Mouse (Mus musculus) kidney, embryonic 16.5 days (tissue): Measurements from ENCODE around the gene Skp2. TPM values are rescaled to one million over a fixed set of nuclear protein-coding genes. Genes with fewer than 3 reads are reported as not detected.
A peak's percentile ranks its signal among the peaks of the same experiment; 100 is the strongest.
"Not testable (repeated sequence)": the region's sequence is repeated elsewhere in the genome, so short reads cannot be mapped to it uniquely, and the experiment has no call there.

Experiments
- ATAC-seq: fragments of 200-750 bp; cut with Nextera tagmentation; 2 replicates; pipeline ENCODE4 v1.8.0; 2017; ENCODE audit warnings: moderate TSS enrichment; ENCODE audit not compliant: low FRiP score, low TSS enrichment
- H3K27ac ChIP-seq: fragments of 300-500 bp; sonication (generic); 2 replicates; pipeline ENCODE4 v1.5.1; 2014; ENCODE audit warnings: low read length
- H3K27me3 ChIP-seq: fragments of 300-500 bp; sonication (generic); 2 replicates; pipeline ENCODE4 v1.6.1; 2014; ENCODE audit warnings: low read length, control low read depth, mixed read lengths; ENCODE audit not compliant: insufficient read depth
- H3K36me3 ChIP-seq: fragments of 300-500 bp; sonication (generic); 2 replicates; pipeline ENCODE4 v1.6.1; 2014; ENCODE audit warnings: low read length, control low read depth, mixed read lengths; ENCODE audit not compliant: insufficient read depth
- H3K4me1 ChIP-seq: fragments of 300-500 bp; sonication (generic); 2 replicates; pipeline ENCODE4 v1.6.1; 2014; ENCODE audit warnings: low read length, control low read depth, mixed read lengths; ENCODE audit not compliant: insufficient read depth
- H3K4me2 ChIP-seq: fragments of 300-500 bp; sonication (generic); replicated peaks from 2 replicates; pipeline ENCODE4 v1.6.1; 2014; ENCODE audit warnings: low read depth, low read length
- H3K4me3 ChIP-seq: fragments of 300-500 bp; sonication (generic); 2 replicates; pipeline ENCODE4 v1.5.1; 2014; ENCODE audit warnings: mild to moderate bottlenecking, low read length
- H3K9ac ChIP-seq: fragments of 300-500 bp; sonication (generic); replicated peaks from 2 replicates; pipeline ENCODE4 v1.6.1; 2014; ENCODE audit warnings: low read length
- H3K9me3 ChIP-seq: fragments of 300-500 bp; sonication (generic); 2 replicates; pipeline ENCODE4 v1.6.1; 2016; ENCODE audit warnings: low read length, control low read depth
- WGBS: fragments of 180-500 bp; shearing (Covaris S2); extraction: QIAGEN DNeasy Blood & Tissue Kit; methylation state at CpG from one replicate; pipeline ENCODE4 v1.1.7; 2014; 5-methylcytosine and 5-hydroxymethylcytosine counted together
- polyA plus RNA-seq: library from polyadenylated mRNA; unstranded; fragments of >200 nt; fragmentation: Nextera tagmentation; extraction: Ambion mirVana; gene quantifications from 2 replicates; pipeline ENCODE4 v1.2.1, GENCODE M21; 2015

Skp2 gene
- polyA plus RNA-seq = 74.8 and 77.6 TPM in 2 replicates

GRCm38 (mm10) chr15:9155325-9155724, at the start of gene Skp2:
Gene Skp2, minus strand, starts transcription at chr15:9155425.
- no peaks in the 10 kb centered on the region for H3K9me3 ChIP-seq
- peaks cover 18% of the 10 kb centered on the region for H3K36me3 ChIP-seq
- no peaks in the 10 kb centered on the region for H3K4me1 ChIP-seq
- no peak within 1 kb of the TSS for H3K4me3 ChIP-seq
- H3K27ac ChIP-seq = no peak within 1 kb of the TSS
- H3K9ac ChIP-seq = no peak within 1 kb of the TSS
- no peak within 1 kb of the TSS for H3K4me2 ChIP-seq
- no peaks in the 10 kb centered on the region for H3K27me3 ChIP-seq
- no peak for ATAC-seq

- ATAC-seq = no peak
- 49% methylated on average over 6 of the region's 6 CpGs for WGBS
- Histone ChIP-seq H3K27ac (no peak overlapping the region), H3K4me3 (no peak overlapping the region), H3K9ac (no peak overlapping the region), H3K27me3 (no peaks in the 10 kb centered on the region), H3K9me3 (no peaks in the 10 kb centered on the region), H3K4me2 (no peak overlapping the region), H3K4me1 (no peaks in the 10 kb centered on the region), H3K36me3 (peaks cover 6% of the 10 kb centered on the region; the same call in 1 of the 2 replicates)
Measured at GRCm38 (mm10) chr15:9198421-9198820, 43.2 kb upstream of the Skp2 start.

GRCm38 (mm10) chr15:9192685-9193084, 37.5 kb upstream of the Skp2 start:
- H3K27ac ChIP-seq, H3K27me3 ChIP-seq, H3K4me3 ChIP-seq, H3K9me3 ChIP-seq, H3K4me1 ChIP-seq, H3K4me2 ChIP-seq, ATAC-seq, H3K9ac ChIP-seq: not testable (repeated sequence)
- H3K36me3 ChIP-seq = peaks cover 16% of the 10 kb centered on the region

GRCm38 (mm10) chr15:9189796-9190195, 34.6 kb upstream of the Skp2 start:
- peaks cover 10% of the 10 kb centered on the region for H3K36me3 ChIP-seq
- no peak for ATAC-seq

GRCm38 (mm10) chr15:9183995-9184394, 28.8 kb upstream of the Skp2 start:
- ATAC-seq = no peak
- Histone ChIP-seq H3K4me3 (no peak overlapping the region), H3K9ac (no peak overlapping the region), H3K9me3 (no peaks in the 10 kb centered on the region), H3K4me1 (no peaks in the 10 kb centered on the region), H3K36me3 (peaks cover 13% of the 10 kb centered on the region; the same call in 1 of the 2 replicates), H3K27me3 (no peaks in the 10 kb centered on the region), H3K4me2 (no peak overlapping the region), H3K27ac (no peak overlapping the region)
- WGBS = 95% methylated on average over 5 of the region's 5 CpGs

More at GRCm38 (mm10) chr15:9189796-9190195, 34.6 kb upstream of the Skp2 start:
- H3K4me2 ChIP-seq = no peak overlapping the region
- H3K9ac ChIP-seq = no peak overlapping the region
- no peaks in the 10 kb centered on the region for H3K4me1 ChIP-seq
- no peak overlapping the region for H3K4me3 ChIP-seq
- no peaks in the 10 kb centered on the region for H3K9me3 ChIP-seq
- no peaks in the 10 kb centered on the region for H3K27me3 ChIP-seq
- H3K27ac ChIP-seq = no peak overlapping the region
- 86% methylated on average over 2 of the region's 2 CpGs for WGBS

- WGBS = 92% methylated on average over 3 of the region's 3 CpGs
- H3K4me2 ChIP-seq = no peak overlapping the region
- H3K9me3 ChIP-seq = no peaks in the 10 kb centered on the region
- no peak overlapping the region for H3K27ac ChIP-seq
- H3K27me3 ChIP-seq = no peaks in the 10 kb centered on the region
- no peak for ATAC-seq
- H3K4me1 ChIP-seq = no peaks in the 10 kb centered on the region
- H3K9ac ChIP-seq = no peak overlapping the region
- no peak overlapping the region for H3K4me3 ChIP-seq
- peaks cover 22% of the 10 kb centered on the region for H3K36me3 ChIP-seq
Measured at GRCm38 (mm10) chr15:9177038-9177437, 21.8 kb upstream of the Skp2 start.

- 80% methylated on average over 6 of the region's 6 CpGs for WGBS
- Histone ChIP-seq H3K4me2 (no peak overlapping the region), H3K27me3 (no peaks in the 10 kb centered on the region), H3K36me3 (peaks cover 15% of the 10 kb centered on the region), H3K4me1 (no peaks in the 10 kb centered on the region), H3K27ac (no peak overlapping the region), H3K4me3 (no peak overlapping the region), H3K9ac (no peak overlapping the region), H3K9me3 (no peaks in the 10 kb centered on the region)
- no peak for ATAC-seq
Measured at GRCm38 (mm10) chr15:9164125-9164524, 8.9 kb upstream of the Skp2 start.

GRCm38 (mm10) chr15:9162557-9163070, 7.4 kb upstream of the Skp2 start:
- 68% methylated on average over 4 of the region's 4 CpGs for WGBS
- Histone ChIP-seq H3K36me3 (peaks cover 4% of the 10 kb centered on the region; the same call in 1 of the 2 replicates), H3K4me3 (no peak overlapping the region), H3K4me2 (no peak overlapping the region), H3K27me3 (no peaks in the 10 kb centered on the region), H3K27ac (no peak overlapping the region), H3K4me1 (no peaks in the 10 kb centered on the region), H3K9me3 (no peaks in the 10 kb centered on the region), H3K9ac (no peak overlapping the region)
- no peak for ATAC-seq

GRCm38 (mm10) chr15:9140684-9141171, 14.5 kb downstream of the Skp2 start:
- 0% methylated on average over 37 of the region's 37 CpGs for WGBS
- H3K9ac ChIP-seq = peak overlapping the region; percentile 87
- H3K4me1 ChIP-seq = peaks cover 15% of the 10 kb centered on the region
- no peaks in the 10 kb centered on the region for H3K27me3 ChIP-seq
- H3K36me3 ChIP-seq = peaks cover 20% of the 10 kb centered on the region; the same call in 1 of the 2 replicates
- H3K27ac ChIP-seq = peak overlapping the region; percentile 79
- H3K4me2 ChIP-seq = peak overlapping the region; percentile 69
- peak; percentile 89 for ATAC-seq
- peak overlapping the region; percentile 90 for H3K4me3 ChIP-seq
- H3K9me3 ChIP-seq = no peaks in the 10 kb centered on the region

GRCm38 (mm10) chr15:9140252-9140680, 15.0 kb downstream of the Skp2 start, which contains the start of gene Lmbrd2:
Gene Lmbrd2, plus strand, starts transcription at chr15:9140550.
- H3K27ac ChIP-seq = peak within 1 kb of the TSS; percentile 79
- WGBS = 0% methylated on average over 32 of the region's 34 CpGs
- H3K4me2 ChIP-seq = peak within 1 kb of the TSS; percentile 69
- no peaks in the 10 kb centered on the region for H3K9me3 ChIP-seq
- H3K4me1 ChIP-seq = peaks cover 15% of the 10 kb centered on the region
- H3K4me3 ChIP-seq = peak within 1 kb of the TSS; percentile 90
- H3K9ac ChIP-seq = peak within 1 kb of the TSS; percentile 87
- ATAC-seq = peak; percentile 99
- H3K27me3 ChIP-seq = no peaks in the 10 kb centered on the region
- H3K36me3 ChIP-seq = peaks cover 23% of the 10 kb centered on the region; the same call in 1 of the 2 replicates
